Mouse (Mus musculus): ENCODE measurements around the gene Nfya. TPM values are rescaled to one million over a fixed set of nuclear protein-coding genes. Genes with fewer than 3 reads are reported as not detected.
A peak's percentile ranks its signal among the peaks of the same experiment; 100 is the strongest.

The Nfya gene
- total and polyA plus RNA-seq, 3 experiments = 56.9 to 97.8 TPM; not detected in 1

DNA sequence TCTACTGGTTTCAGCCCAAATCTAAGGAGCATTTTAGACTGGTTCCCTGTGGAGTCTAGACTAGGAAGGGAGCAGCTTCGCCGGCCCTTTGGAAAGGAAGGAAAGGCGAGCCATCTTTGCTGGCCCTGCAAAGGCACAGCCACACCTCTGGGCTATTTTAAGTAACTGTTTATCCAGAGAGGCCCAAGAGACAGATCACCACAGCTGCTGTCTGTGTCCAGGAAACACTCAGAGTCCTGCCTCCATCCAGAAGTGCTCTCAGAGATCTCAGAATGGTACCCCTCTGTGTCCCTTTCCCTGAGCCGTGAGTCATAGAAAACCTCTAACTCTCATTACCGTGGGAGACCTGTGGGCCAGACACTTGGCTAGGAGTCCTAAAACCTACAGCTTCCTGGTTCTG lies 20.7 kb upstream of the Nfya start:
- Histone ChIP-seq H3K79me2 (ENCODE audit: control insufficient read depth, insufficient read depth, low read length, poor library complexity) (no peaks in the 10 kb centered on the region), H3K9ac (ENCODE audit: control insufficient read depth, low read depth, low read length, poor library complexity, severe bottlenecking) (no peak overlapping the region), H3K4me1 (ENCODE audit: control insufficient read depth in 1 of 2, insufficient read depth in 2 of 2, low read length in 2 of 2) (peaks cover 8 to 19% of the 10 kb centered on the region in 2 experiments), H3K36me3 (ENCODE audit: control insufficient read depth in 1 of 2, insufficient read depth in 2 of 2, low read length in 2 of 2) (peaks cover 0 to 6% of the 10 kb centered on the region in 2 experiments; a peak in 1 of 4 replicates), H3K27me3 (ENCODE audit: control insufficient read depth in 1 of 2, insufficient read depth in 2 of 2, low read length in 2 of 2) (no peaks in the 10 kb centered on the region), H3K27ac (ENCODE audit: control insufficient read depth, low read depth, low read length) (no peak overlapping the region), H3K9me3 (replicated peaks; ENCODE audit: insufficient read depth, low read length) (no peaks in the 10 kb centered on the region), H3K4me3 (ENCODE audit: control insufficient read depth in 1 of 2, insufficient read depth in 1 of 2, low read depth in 2 of 2, low read length in 2 of 2) (no peak overlapping the region)
- no peak for DNase-seq (ENCODE audit: low read depth, low spot score)
- TF ChIP-seq USF2 (IDR thresholded peaks at IDR 0.05; ENCODE audit: borderline replicate concordance in 1 of 2, insufficient read depth in 1 of 2, low read depth in 1 of 2, low read length in 2 of 2) (no peak), CTCF (IDR thresholded peaks at IDR 0.05 in 2 of 3, conservative IDR thresholded peaks at IDR 0.05 in 1 of 3; ENCODE audit: control insufficient read depth in 1 of 3, insufficient read depth in 1 of 3, low read depth in 2 of 3, low read length in 3 of 3, poor library complexity in 1 of 3, severe bottlenecking in 1 of 3) (no peak), NRF1 (IDR thresholded peaks at IDR 0.05; ENCODE audit: insufficient read depth, low read depth, low read length, poor library complexity, severe bottlenecking) (no peak), ELF1 (IDR thresholded peaks at IDR 0.05; ENCODE audit: low read depth, low read length) (no peak), ZC3H11A (IDR thresholded peaks at IDR 0.05; ENCODE audit: low read depth, low read length) (no peak), USF1 (IDR thresholded peaks at IDR 0.05; ENCODE audit: low read depth, low read length) (no peak), MYC (IDR thresholded peaks at IDR 0.05; ENCODE audit: low read depth, low read length) (no peak), NELFE (IDR thresholded peaks at IDR 0.05; ENCODE audit: low read depth, low read length) (no peak), ZKSCAN1 (IDR thresholded peaks at IDR 0.05; ENCODE audit: low read depth, low read length) (no peak)

DNA sequence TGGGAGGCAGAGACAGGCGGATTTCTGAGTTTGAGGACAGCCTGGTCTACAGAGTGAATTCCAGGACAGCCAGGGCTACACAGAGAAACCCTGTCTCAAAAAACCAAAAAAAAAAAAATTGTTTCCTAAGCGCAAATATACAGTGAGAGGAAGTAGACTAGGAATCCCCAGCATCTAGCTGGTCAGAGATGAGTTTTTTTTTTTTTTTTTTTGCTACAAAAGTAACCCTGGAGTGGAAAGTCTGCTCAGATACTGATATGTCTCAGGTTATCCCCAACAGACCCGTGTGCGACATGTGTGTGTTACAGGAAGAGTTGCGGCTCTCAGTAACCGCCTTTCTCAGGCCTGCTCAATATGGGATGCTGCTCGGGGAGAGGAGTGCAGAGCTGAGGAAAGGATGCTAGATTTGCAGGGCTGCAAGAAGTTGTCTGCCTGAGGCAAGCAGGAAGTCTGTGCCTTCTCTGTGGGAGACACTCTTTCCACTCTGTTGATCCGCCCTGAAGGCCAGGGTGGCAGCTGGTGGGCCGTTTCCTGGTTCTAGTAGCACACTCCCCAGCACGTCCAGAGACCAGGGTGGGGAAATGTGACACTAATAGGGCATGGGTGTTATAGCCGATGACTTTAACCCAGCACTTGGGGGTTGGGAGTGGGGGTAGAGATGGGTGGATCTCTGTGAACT lies 18.3 kb upstream of the Nfya start:
- H3K4me1 ChIP-seq (ENCODE audit: control insufficient read depth in 1 of 2, insufficient read depth in 2 of 2, low read length in 2 of 2) = peaks cover 10 to 22% of the 10 kb centered on the region in 2 experiments
- no peak overlapping the region for H3K9ac ChIP-seq (ENCODE audit: control insufficient read depth, low read depth, low read length, poor library complexity, severe bottlenecking)
- H3K27me3 ChIP-seq (ENCODE audit: control insufficient read depth in 1 of 2, insufficient read depth in 2 of 2, low read length in 2 of 2) = no peaks in the 10 kb centered on the region
- TF ChIP-seq ELF1 (IDR thresholded peaks at IDR 0.05; ENCODE audit: low read depth, low read length) (no peak), ZNF384 (IDR thresholded peaks at IDR 0.05; ENCODE audit: low read depth, low read length) (peak; percentile 74)
- H3K9me3 ChIP-seq (replicated peaks; ENCODE audit: insufficient read depth, low read length) = no peaks in the 10 kb centered on the region
- no peaks in the 10 kb centered on the region for H3K79me2 ChIP-seq (ENCODE audit: control insufficient read depth, insufficient read depth, low read length, poor library complexity)
- DNase-seq (ENCODE audit: low read depth, low spot score) = no peak
- no peak overlapping the region for H3K27ac ChIP-seq (ENCODE audit: control insufficient read depth, low read depth, low read length)
- peaks cover 0 to 10% of the 10 kb centered on the region in 2 experiments; a peak in 2 of 4 replicates for H3K36me3 ChIP-seq (ENCODE audit: control insufficient read depth in 1 of 2, insufficient read depth in 2 of 2, low read length in 2 of 2)
- H3K4me3 ChIP-seq (ENCODE audit: control insufficient read depth in 1 of 2, insufficient read depth in 1 of 2, low read depth in 2 of 2, low read length in 2 of 2) = no peak overlapping the region

DNA sequence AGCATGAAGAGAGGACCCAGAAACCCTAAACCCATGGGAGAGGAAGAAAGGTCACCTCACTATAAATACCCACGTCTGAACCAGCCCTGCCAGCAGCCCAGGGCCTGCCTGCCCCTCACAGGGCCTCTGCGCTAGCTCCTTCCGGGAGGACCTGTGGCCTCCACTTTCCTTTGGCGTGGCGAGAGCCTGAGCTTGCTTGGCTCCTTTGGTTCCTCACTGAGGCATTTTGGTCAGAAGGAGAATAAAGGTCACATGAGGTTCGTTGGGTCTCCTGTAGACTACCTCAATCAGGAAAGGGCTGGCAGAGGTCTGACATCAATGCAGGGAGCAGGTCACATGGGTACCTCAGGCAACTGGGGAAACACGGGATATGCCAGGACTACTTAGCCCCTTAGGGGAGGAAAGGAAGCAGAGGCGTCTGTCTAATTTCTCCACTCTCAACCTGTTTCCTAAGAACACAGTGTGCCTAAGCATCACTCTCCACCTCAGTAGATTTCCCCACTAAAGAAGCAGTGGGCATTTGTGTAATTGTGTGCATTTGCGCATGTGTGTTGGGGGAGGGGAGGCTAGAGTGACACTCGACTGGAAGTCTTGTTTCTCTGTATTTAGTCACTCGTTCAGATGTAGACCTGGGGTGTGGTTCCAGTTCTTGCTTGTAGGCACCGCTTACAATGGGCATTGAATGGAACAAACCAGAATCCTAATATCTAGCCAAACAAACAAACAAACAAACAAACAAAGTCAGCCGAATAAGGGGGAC lies 17.5 kb upstream of the Nfya start:
- Histone ChIP-seq H3K27ac (ENCODE audit: control insufficient read depth, low read depth, low read length) (no peak overlapping the region), H3K4me1 (ENCODE audit: control insufficient read depth in 1 of 2, insufficient read depth in 2 of 2, low read length in 2 of 2) (peaks cover 7 to 15% of the 10 kb centered on the region in 2 experiments)
- no peak for TF ChIP-seq CHD2 (IDR thresholded peaks at IDR 0.05; ENCODE audit: low read length)
- TF ChIP-seq MEF2A (IDR thresholded peaks at IDR 0.05; ENCODE audit: extremely low read depth, insufficient replicate concordance, low read depth, low read length, poor library complexity, severe bottlenecking) = no peak
- no peak for TF ChIP-seq GABPA (IDR thresholded peaks at IDR 0.05; ENCODE audit: low read depth, low read length)
- no peak for TF ChIP-seq SMC3 (IDR thresholded peaks at IDR 0.05; ENCODE audit: low read depth, low read length)
- no peak for TF ChIP-seq TBP (IDR thresholded peaks at IDR 0.05; ENCODE audit: low read depth, low read length)
- no peak for TF ChIP-seq TCF12 (IDR thresholded peaks at IDR 0.05; ENCODE audit: low read depth, low read length)
- no peak for TF ChIP-seq MAX (IDR thresholded peaks at IDR 0.05; ENCODE audit: low read length)
- no peak for TF ChIP-seq USF1 (IDR thresholded peaks at IDR 0.05; ENCODE audit: low read depth, low read length)
- TF ChIP-seq MYC (IDR thresholded peaks at IDR 0.05; ENCODE audit: low read depth, low read length) = no peak
- no peak for TF ChIP-seq ELF1 (IDR thresholded peaks at IDR 0.05; ENCODE audit: low read depth, low read length)
- TF ChIP-seq EP300 (IDR thresholded peaks at IDR 0.05; ENCODE audit: low read depth in 1 of 2, low read length in 2 of 2) = no peak
- no peak for TF ChIP-seq JUND (IDR thresholded peaks at IDR 0.05; ENCODE audit: low read depth, low read length)
- no peak for TF ChIP-seq TAL1 (IDR thresholded peaks at IDR 0.05; ENCODE audit: low read length)
- no peak for TF ChIP-seq MAFK (IDR thresholded peaks at IDR 0.05; ENCODE audit: borderline replicate concordance, low read depth, low read length)
- no peak for TF ChIP-seq RAD21 (IDR thresholded peaks at IDR 0.05; ENCODE audit: low read depth, low read length)
- TF ChIP-seq ZNF384 (IDR thresholded peaks at IDR 0.05; ENCODE audit: low read depth, low read length) = no peak
- TF ChIP-seq ZC3H11A (IDR thresholded peaks at IDR 0.05; ENCODE audit: low read depth, low read length) = no peak

More for the DNA sequence above, 17.5 kb upstream of the Nfya start:
- Histone ChIP-seq H3K9ac (ENCODE audit: control insufficient read depth, low read depth, low read length, poor library complexity, severe bottlenecking) (no peak overlapping the region), H3K9me3 (replicated peaks; ENCODE audit: insufficient read depth, low read length) (no peaks in the 10 kb centered on the region), H3K36me3 (ENCODE audit: control insufficient read depth in 1 of 2, insufficient read depth in 2 of 2, low read length in 2 of 2) (peaks cover 0 to 4% of the 10 kb centered on the region in 2 experiments; a peak in 2 of 4 replicates), H3K4me3 (ENCODE audit: control insufficient read depth in 1 of 2, insufficient read depth in 1 of 2, low read depth in 2 of 2, low read length in 2 of 2) (no peak overlapping the region), H3K79me2 (ENCODE audit: control insufficient read depth, insufficient read depth, low read length, poor library complexity) (no peaks in the 10 kb centered on the region), H3K27me3 (ENCODE audit: control insufficient read depth in 1 of 2, insufficient read depth in 2 of 2, low read length in 2 of 2) (no peaks in the 10 kb centered on the region)
- DNase-seq (ENCODE audit: low read depth, low spot score) = no peak
